Mouse (Mus musculus): Measurements from ENCODE around the gene Olfr623.

The Olfr623 gene

GRCm38 (mm10) chr7:103663598-103663997, at the start of gene Olfr623:
Olfr623 (minus strand) TSS chr7:103663698.
- no peak for DNase-seq (ENCODE audit: low spot score)

- DNase-seq (ENCODE audit: low spot score) = no peak
These were observed 48.5 kb upstream of the Olfr623 start for GRCm38 (mm10) chr7:103712024-103712423.

- DNase-seq (ENCODE audit: low spot score) = no peak
These were observed 36.0 kb upstream of the Olfr623 start for GRCm38 (mm10) chr7:103699469-103699868.

- no peak for DNase-seq (ENCODE audit: low spot score)
These were observed 18.9 kb upstream of the Olfr623 start, which contains the start of gene Olfr625-ps1 for GRCm38 (mm10) chr7:103682420-103682819. Olfr625-ps1 (plus strand) TSS chr7:103682720.

- no peak for DNase-seq (ENCODE audit: low spot score)
These were observed 7.6 kb upstream of the Olfr623 start, which contains the start of gene Olfr624 for GRCm38 (mm10) chr7:103671091-103671490. Olfr624 (minus strand) TSS chr7:103671191.

GRCm38 (mm10) chr7:103644070-103644469, 19.4 kb downstream of the Olfr623 start:
- DNase-seq (ENCODE audit: low spot score) = no peak

- no peak for DNase-seq (ENCODE audit: low spot score)
These were observed 20.9 kb downstream of the Olfr623 start, which contains the start of gene Olfr622 for GRCm38 (mm10) chr7:103642602-103643001. Olfr622 (minus strand) TSS chr7:103642702.

- DNase-seq (ENCODE audit: low spot score) = no peak
These were observed 26.7 kb downstream of the Olfr623 start for GRCm38 (mm10) chr7:103636795-103637194.

- no peak for DNase-seq (ENCODE audit: low spot score)
These were observed 51.1 kb downstream of the Olfr623 start, which contains the start of gene Olfr620 for GRCm38 (mm10) chr7:103612434-103612833. Olfr620 (minus strand) TSS chr7:103612534.
